Mouse (Mus musculus) left cerebral cortex, adult 11 months (tissue): ENCODE measurements around the gene Iqck.

Source experiments
- DNase-seq: peaks from one replicate; pipeline ENCODE4 v3.0.0; 2022; ENCODE audit warnings: low spot score

Gene Iqck

DNA sequence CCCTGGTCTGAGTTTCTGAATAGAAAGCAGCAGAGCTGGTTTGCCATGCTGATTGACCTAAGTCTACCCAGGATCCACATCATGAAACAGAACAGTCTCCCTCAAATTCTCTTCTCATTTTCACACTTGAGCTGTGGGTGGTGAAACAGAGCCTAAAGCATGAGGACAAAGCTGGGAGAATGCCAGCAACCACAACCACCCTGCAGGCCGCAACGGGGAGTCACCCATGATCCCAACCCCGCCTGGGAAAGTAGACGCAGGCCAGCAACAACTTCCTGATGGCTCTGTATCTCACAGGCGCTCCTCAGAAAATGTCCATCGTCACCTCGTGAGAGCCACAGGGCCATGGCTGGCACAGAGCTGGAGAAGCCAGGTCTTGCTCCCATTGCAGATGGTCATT is 4.0 kb upstream of the Iqck start:
- DNase-seq: no peak

GRCm38 (mm10) chr7:118852611-118853010 is 2.9 kb upstream of the Iqck start:
- no peak for DNase-seq

GRCm38 (mm10) chr7:118854606-118855005 is 946 bp upstream of the Iqck start:
- DNase-seq: no peak

DNA sequence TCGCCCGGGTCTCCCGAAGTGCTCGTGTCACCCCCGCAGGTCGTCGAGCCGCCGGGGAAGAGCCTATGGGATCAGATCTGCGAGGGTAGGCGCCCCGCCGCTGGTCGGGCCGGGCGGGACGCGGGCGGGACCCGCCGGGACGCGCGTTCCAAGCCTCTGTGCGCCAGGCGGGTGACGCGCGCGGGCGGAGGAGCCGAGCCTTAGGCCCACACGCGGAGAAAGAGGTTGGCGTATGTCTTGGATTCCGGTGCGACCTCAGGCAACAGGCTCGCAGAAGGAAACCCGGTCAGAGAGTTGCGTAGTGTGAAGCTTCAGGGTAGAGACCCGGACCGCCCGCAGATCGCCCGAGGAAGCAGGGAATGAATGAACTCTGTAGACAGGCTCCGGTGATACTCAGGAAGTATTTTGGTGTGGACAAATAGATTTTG is 339 bp downstream of the Iqck start, which contains the start of gene Knop1:
TSS of gene Knop1 (minus strand) at position 378 of the 428 bp plus-strand sequence.
- DNase-seq: no peak

- no peak for DNase-seq
Measured at GRCm38 (mm10) chr7:118858640-118859039, 3.1 kb downstream of the Iqck start.

DNA sequence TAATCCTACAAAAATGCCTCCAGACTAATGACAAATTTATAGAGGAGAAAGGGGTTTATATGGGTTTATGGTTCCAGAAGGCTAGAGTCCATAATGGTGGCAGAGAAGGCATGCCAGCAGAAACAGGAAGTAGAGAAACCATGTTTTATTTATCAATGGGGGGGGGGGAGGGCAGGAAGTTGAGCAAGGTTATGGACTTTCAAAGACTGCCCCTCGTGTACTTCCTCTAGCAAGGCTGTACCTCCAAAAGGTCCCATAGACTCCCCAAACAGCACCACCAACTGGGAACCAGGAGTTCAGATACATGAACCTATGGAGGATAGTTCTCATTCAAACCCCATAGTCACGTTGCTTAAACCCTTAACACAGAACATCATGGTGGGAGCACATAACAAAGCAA is 9.8 kb downstream of the Iqck start:
- no peak for DNase-seq

DNA sequence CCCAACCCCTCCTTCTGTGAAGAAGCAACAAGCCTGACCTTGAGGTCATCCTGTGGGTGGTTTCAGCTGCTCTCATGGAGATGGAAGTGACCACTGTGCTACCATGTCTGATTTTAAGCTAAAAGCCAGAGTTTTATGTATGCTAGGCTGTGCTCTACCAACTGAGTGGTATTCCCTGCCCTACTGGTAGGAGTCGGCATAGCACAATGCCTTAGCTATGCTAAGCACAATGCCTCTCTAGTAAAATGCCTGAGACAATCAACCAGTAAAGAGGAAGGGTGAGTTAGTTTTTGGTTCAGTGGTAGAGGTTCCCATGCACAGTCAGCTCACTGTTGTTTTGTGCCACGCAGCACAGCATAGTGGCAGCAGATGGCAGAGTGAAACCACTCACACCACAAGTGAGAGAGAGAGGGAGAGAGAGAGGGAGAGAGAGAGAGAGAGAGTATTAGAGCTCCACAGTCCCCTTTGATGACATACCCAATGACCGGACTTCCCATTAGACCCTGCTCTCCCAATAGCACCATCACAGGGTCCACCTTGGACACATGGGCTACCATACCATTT is 24.0 kb downstream of the Iqck start:
- no peak for DNase-seq

DNA sequence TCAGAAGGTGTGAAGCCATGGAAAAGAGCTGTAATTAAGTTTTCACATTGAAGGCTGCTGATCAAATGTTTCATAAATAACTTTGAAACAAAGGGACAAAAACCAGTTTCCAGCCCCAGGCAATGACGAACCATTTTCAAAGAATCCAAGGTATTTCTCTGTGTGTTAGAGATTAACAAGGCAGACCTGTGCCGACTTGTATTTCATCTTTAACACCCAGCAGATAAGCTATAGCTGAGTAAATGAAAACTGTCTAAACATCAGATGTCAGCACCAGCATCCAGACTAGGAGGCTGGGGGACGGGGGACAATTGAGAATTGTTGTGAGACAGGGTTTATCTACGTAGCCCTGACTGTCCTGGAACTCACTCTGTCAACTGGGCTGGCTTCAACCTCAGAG is 28.4 kb downstream of the Iqck start:
- DNase-seq: no peak

GRCm38 (mm10) chr7:118884969-118885368 is 29.4 kb downstream of the Iqck start:
- no peak for DNase-seq

DNA sequence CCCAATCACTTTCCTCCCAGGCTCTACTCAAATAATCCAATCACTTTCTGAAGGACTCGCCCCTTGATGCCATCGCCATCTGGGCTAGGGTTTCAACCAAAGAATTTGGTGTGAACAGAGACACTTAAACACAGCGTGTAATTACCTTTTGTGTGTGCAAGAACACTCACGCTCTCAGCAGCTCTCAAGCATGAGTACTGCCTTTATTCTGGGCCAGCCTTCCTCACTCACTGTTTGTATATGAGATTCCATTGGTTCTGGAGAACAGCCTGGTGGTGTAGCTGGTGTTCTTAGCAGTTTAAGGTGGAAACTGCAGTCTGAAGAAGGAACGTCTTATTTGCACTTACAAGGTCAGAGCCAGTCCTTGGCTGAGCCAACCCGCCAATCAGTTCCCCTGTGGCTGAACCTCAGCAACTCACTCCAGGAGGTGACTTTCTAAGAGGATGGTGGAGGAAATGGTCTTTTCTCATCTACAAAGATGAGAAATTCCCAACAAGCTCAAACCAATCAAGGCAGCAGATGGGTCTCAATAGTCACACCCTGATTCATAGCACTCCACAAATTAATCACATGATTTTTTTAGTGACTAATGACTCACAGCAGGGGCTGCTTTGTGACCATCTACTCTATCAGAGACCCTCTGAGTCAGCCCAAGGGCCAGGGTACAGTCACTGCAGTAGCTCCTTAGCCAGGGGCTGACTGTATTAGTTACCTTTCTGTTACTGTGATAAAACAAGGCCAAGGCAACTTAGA is 31.9 kb downstream of the Iqck start:
- no peak for DNase-seq

DNA sequence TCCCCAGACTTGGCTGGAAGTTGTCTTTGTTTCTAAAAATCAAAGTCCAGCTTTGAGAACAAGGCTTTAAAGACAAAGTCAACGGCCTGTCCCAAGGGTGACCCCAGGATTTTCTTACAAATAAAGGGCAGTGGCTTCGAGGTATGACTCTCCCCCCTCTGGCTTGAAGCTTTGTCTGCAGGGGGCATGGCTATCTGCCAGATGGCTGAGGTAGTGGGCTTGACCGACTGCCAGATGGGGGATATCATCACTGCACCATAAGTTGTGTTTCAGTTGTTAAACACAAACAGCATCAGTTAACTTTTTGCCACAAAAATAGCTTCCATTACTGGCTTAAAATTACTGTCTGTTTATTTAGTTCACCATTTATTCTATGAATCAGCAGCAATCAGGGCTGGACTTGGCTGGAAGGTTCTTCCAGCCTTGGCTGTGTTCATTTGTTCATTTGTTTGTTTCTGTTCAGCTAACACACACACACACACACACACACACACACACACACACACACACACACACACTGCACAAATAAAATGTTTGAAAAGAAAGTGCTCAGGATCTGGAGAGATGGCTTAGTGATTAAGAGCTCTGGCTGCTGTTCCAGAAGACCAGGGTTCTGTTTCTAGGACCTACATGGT is 33.6 kb downstream of the Iqck start:
- no peak for DNase-seq

DNA sequence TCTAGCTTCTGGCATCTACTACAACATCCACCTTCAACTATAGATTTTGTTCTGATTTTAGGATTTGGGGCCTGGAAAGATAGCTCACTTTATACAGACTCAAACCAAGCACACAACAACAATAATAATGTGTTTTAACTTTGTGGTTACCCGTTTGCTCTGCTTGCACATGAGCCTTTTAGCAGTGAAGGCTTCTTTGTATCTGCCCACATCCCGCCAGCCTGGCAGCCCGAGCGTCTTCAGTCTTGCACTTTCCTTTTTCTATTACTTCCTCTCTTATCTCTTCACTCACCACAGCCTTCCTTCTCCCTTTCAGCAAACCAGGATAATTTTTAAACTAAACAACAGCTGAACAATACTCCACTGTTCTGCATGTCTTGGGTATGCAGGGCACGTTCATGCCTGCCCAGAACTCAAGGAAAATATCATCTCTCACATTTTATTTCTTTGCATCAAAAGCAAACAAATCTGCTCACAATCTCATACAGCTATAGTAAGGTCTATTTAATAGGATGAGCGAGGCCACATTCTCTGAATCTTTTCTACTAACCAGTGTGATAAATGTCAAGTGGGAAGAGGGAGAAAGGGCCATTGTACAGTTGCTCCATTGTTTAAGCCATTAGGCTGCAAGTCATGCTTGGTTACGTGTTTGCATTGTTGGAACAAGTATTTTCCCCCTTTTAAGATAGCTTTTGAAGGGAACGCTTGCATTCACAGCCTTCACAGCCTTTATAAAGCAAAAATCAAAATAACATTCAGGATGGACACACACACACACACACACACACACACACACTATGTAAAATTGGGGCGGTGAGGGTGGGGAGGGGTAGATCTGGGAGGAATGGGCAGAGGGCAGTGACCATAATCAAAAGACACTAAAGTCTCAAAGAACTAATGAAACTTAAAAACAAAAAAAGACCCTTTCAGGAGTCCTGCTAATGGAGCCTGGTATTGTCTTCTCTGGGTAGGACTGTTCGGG is 40.2 kb downstream of the Iqck start:
- DNase-seq: no peak

GRCm38 (mm10) chr7:118898063-118898462 is 42.5 kb downstream of the Iqck start:
- DNase-seq: no peak

DNA sequence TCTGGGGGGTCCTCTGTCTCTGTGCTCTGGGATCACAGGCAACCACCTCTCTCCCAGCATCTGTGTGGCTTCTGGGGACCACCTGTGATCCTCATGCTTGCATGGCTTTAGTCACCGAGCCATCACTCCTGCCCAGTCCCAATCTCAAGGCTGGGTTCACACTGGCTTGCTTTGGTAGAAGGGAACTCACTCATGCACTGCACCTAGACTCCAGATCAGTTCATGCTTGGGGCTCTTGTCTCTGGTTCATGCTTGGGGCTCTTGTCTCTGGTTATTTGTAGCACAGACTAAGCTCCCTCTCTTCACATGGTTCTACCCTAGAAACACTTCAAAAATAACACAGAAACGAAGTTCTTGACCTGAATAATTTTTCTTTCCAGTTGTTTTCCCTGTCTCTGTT is 44.5 kb downstream of the Iqck start:
- no peak for DNase-seq

- DNase-seq: no peak
Measured at GRCm38 (mm10) chr7:118902944-118903343, 47.4 kb downstream of the Iqck start.

DNA sequence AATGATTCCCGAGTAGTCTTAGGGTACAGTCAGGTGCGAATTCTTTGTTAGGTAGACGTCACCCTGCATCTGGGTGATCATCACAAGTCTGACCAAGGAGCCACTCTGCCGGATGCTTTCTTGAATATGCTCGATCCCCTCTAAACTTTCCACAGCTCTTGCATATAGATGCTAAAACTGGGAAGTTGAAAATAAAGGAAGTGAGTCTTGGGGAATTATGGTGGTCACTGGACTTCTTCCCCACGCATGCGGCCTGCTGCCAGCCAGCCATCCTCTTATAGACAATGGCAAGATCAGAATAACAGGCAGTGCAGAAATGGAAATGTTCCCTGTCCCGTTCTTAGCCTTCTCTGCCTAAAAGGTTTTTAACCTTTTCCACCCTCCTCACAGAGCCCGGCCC is 48.3 kb downstream of the Iqck start:
- DNase-seq: no peak

DNA sequence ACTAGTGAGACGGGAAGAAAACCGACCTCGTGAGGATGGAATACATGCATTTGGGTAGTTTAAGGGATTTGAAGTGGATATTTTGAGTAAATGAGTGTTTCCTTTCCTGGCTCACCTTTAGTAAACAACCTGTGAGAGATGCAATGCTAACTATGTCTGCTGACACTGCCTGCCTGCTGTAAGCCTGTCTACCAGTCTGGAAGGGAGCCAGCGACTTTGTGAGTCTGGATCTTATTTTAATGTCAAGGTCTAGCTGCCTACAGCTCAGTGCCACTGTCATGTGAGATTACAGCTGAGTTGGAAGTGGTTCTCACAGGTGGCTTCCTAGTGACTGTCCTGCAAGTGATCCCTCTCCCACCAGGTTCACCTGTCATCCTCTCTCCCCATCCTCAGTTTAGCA is 49.0 kb downstream of the Iqck start:
- no peak for DNase-seq

- DNase-seq: no peak
Measured at GRCm38 (mm10) chr7:118908961-118909515, 53.5 kb downstream of the Iqck start.

DNA sequence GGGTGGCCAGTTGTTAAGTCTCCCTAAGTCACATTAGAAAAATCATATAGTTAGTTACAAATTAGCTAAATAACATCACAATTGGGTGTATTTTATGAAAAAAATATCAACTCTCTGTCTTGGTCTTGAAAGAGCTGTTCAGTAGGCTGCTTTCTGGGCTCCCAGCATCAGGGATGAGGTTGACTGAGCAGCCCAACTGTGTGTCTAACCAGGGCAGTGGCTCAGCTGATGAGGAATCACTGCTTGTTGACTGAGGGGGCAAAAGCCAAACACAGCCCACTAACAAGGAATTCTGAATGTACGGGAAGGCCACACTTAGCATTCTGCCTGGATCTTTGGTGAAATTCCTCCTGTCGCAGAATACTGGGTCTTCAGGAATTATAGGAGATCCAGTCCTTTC is 54.9 kb downstream of the Iqck start:
- no peak for DNase-seq

DNA sequence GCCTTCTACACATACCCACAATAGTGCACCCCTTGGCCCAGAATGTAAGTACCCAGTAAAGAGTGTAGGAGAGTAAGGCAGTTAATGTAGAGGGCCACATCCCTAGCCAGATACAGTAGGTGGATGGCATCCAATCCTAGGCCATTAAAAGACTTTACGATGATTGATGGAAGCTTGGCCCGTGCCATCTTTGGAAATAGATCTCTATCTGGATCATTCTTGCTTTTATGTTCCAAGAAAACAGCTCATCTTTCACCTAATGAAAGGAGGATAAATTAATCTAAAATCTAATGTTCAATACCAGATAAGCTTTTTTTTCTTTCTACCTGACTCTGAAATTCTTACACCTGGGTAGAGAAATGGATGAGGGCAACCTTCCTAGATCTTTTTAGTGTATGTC is 55.6 kb downstream of the Iqck start:
- no peak for DNase-seq

GRCm38 (mm10) chr7:118911571-118911970 is 56.0 kb downstream of the Iqck start:
- DNase-seq: no peak

DNA sequence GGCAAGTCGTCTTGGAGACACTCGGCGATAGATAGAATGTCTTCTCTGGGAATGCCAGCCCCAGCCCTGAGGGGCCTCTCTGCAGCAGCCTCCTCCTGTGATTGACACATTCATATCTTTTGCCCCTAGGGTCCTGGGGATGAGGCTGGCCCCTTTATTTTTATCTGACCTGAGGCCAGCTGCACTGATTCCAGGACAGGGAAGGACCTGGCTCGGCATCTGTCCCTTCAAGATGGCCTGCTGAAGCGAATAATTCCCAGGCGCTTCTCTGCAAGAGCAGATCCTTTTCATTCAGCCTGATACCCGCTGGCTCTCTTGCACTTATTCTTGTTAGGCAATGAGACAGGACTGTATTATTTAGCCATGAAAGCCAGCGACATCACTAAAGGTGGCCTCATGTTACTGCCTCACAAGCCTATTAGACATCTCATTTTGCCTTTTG is 56.5 kb downstream of the Iqck start:
- DNase-seq: no peak
